Mouse (Mus musculus) layer of hippocampus, postnatal 14 days (tissue): ENCODE measurements at regions not wholly inside any gene's neighbourhood (a gene's known extent, or its start where the extent isn't known, plus 50 kb on each side); places are given as distances from the start of the nearest gene placed in this dataset.
A peak's percentile ranks its signal among the peaks of the same experiment; 100 is the strongest.

Experiments
- DNase-seq, 2 experiments: peaks; one replicate each; pipeline ENCODE4 v3.0.0; 2021 to 2022; ENCODE audit warnings: low spot score in 2 of 2, mixed read lengths in 1 of 2

GRCm38 (mm10) chr9:47432715-47433114 lies 97.3 kb upstream of the Cadm1 start:
- DNase-seq, result no peak

GRCm38 (mm10) chr9:47433185-47433584 lies 96.8 kb upstream of the Cadm1 start:
- no peak for DNase-seq

GRCm38 (mm10) chr9:47434091-47434490 lies 95.9 kb upstream of the Cadm1 start:
- no peak for DNase-seq

- no peak for DNase-seq
Observed at GRCm38 (mm10) chr9:47438976-47439375, 91.0 kb upstream of the Cadm1 start.

DNA sequence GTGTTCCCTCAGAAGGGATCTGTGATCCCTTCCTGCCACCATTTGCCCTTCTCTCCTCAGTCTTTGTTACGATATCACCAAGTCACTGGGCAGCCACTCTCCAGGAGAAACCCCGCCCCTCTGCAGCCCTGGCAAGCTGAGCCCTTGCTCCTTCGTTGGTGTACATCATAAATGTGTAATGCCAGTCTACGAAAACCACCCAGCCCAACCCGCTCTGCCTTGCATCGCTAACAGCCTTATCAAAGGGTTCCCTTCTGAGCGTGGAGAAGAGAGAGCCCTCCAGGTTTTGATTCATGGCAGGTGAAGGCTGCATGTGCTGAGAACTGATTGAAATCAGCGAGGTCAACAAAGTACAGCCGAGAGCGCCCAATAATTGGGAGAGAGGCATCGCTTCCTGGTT lies 90.5 kb upstream of the Cadm1 start:
- no peak for DNase-seq

DNA sequence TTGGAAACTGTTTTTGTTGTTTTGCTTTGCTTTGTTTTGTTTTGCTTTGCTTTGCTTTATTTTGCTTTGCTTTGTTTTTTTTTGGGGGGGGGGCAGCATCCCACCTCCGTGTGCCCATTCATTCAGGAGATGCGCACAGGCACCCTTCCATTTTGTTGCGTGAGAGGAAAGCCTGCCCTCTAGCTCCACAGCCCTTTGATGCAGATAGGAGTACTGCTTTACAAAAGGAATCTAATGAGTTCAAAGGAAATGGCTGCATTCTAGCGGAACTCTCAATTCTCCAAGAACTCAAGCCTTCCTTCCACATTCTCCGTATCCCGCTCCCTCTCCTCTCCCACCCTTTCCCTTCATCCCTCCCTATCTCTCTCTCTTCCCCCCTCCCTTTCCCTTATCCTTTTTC lies 89.8 kb upstream of the Cadm1 start:
- peak in 1 of 2 experiments; percentile 45 for DNase-seq

DNA sequence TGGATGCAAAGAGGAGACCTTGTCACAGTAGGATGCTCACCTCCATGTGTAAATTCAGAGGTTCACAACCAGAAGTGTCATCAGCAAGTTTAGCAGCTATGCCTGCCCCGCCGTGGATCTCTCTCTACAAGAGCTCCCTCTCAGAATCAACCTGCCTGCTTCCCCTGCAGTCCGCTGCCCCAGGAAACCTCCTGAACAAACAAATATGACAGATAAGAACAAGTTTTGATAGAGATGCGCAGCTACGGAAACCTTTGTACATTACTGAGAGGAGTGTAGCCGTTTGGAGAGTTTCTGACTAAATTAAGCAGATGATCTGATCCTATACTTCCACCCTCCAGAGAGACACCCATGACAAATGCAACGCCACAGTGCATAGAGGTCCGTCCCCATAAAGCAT lies 88.8 kb upstream of the Cadm1 start:
- no peak for DNase-seq

DNA sequence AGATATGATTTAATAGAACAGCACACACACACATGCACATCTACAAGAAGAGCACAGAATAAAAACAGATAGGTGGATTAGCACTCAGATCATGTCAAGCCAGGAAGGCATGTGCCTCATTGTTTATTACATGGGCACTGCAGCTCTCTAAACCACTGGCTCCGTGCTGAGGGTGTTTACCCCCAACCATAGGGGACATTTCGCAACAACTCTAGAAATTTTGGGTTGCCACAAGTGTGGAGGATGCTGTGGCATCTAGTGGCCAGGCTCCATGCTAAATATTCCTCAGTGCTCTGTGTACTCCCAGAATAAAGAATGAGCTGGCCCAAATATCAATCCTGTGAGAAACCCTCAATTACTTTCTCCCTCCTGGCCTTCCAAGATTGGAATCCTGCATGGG lies 85.8 kb upstream of the Cadm1 start:
- DNase-seq, result no peak

GRCm38 (mm10) chr9:47444752-47445151 lies 85.2 kb upstream of the Cadm1 start:
- no peak for DNase-seq

DNA sequence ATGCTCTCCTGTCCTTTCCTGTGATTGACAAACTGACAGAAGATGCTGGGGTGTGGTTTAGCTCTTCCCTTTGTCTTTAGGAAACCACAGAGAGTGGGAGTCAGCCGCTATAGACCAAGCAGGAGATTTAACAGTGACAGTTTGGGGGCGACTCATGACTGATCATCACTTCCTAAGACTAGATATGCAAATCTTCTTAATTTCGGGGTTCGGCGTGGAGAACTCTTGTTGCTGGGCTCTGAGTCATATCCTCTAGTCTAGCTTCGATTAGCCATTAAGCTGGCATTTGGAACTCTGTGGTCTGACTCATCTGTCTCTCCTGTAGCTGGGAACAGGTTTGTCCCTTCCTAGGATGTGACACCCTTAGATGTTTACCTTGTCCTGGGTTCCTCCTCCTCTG lies 84.6 kb upstream of the Cadm1 start:
- no peak for DNase-seq

DNA sequence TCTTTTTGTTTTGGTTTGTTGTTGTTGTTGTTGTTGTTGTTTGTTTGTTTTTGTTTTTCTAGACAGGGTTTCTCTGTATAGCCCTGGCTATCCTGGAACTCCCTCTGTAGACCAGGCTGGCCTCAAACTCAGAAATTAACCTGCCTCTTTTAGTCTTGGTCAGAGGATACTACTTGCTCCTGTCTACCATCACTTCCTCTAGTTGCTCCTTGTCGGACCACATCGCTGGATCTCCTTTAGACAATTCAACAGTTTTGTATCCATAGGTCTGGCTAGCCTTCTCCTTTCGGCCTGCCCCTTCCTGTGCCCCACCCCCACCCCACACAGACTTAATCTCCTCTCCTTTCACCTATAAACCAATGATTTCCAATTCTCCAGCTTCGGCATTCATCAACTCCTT lies 77.2 kb upstream of the Cadm1 start:
- DNase-seq, result no peak

GRCm38 (mm10) chr9:47458721-47459418 lies 71.1 kb upstream of the Cadm1 start:
- DNase-seq, result no peak

DNA sequence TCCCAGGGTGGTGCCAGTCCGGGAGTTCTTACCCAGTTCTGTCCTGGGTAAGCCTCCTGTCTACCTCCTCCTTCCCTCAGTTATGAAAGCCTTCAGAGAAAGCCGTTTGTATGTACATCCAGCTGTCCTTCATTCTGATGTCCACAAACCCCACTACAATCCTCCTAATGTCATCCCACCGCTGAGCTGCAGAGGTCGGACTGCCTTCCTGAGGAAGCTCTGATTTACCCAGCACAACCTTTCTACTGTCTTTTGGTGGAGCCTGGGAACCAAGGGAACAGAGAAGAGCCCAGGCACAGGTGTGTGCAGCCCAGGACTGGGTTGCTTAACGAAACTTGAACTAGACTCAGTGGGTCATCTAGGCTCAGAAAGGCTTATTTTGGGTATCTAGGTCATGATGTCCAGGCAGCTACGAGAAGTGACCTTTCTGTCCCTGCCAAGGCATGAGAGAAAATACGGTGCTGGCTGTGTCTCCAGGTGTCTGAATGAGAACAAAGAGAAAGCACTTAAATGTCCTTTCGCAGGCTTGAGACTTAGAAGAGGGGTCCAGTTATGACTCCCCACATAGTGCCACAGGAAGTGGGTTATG lies 70.4 kb upstream of the Cadm1 start:
- DNase-seq, result no peak

GRCm38 (mm10) chr9:47460241-47460640 lies 69.7 kb upstream of the Cadm1 start:
- DNase-seq, result no peak

GRCm38 (mm10) chr9:47461915-47462314 lies 68.1 kb upstream of the Cadm1 start:
- no peak for DNase-seq

- DNase-seq, result no peak
Observed at GRCm38 (mm10) chr9:47466767-47467166, 63.2 kb upstream of the Cadm1 start.

DNA sequence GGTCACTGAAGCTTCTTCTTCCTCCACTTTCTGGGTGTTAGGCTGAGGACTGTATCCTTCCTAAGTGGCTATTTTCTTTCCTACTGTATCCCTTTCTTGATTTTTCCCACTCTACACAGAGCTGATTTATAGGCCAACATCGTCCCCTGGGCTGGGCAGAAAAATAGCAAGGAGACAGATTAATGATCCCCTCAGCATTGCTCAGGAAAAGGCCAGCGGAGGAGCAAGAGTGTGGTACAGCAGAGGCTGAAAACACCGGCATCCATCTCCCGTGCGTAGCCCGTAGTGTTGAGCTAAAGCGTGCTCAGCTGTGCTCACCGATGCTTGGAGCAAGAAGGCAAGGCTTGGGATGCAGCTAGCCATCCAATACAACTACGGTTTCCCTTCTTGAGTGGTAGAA lies 62.2 kb upstream of the Cadm1 start:
- DNase-seq, result no peak

- no peak for DNase-seq
Observed at GRCm38 (mm10) chr9:47469576-47469975, 60.4 kb upstream of the Cadm1 start.

GRCm38 (mm10) chr9:47470741-47471140 lies 59.2 kb upstream of the Cadm1 start:
- DNase-seq, result no peak

- no peak for DNase-seq
Observed at GRCm38 (mm10) chr9:47471767-47472420, 58.1 kb upstream of the Cadm1 start.

GRCm38 (mm10) chr9:47473776-47474365 lies 56.1 kb upstream of the Cadm1 start:
- no peak for DNase-seq

DNA sequence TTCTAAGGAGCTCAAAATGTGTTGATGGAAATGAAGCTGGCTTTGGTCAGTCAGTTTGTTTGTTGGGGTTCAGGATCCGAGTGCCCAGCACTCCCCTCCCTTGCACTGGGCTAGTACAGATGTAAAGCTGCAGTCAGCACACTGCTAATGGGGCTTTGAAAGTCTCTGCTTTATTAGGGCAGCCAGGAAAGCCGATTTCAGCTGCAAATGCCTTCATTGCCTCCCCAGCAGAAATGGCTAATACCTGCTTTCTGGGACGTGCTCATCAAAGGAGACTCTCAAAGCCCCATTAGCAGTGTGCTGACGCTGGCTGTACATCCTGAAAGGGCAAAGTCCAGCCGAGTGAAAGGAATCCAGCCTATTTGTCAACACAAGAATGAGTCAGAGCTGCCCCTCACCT lies 55.2 kb upstream of the Cadm1 start:
- no peak for DNase-seq
